Mouse (Mus musculus) heart, embryonic 12.5 days (tissue): ENCODE measurements around the gene Eri3. TPM values are rescaled to one million over a fixed set of nuclear protein-coding genes. Genes with fewer than 3 reads are reported as not detected.

Experiments
- ATAC-seq: fragments of 200-750 bp; cut with Nextera tagmentation; 2 replicates; pipeline ENCODE4 v1.8.0; 2017; ENCODE audit warnings: moderate TSS enrichment, moderate library complexity; ENCODE audit not compliant: insufficient number of reproducible peaks, low FRiP score
- H3K27ac ChIP-seq: fragments of 300-500 bp; sonication (generic); 2 replicates; pipeline ENCODE4 v1.5.1; 2016; ENCODE audit warnings: mild to moderate bottlenecking, moderate library complexity; ENCODE audit not compliant: poor library complexity, severe bottlenecking
- H3K27me3 ChIP-seq: fragments of 300-500 bp; sonication (generic); replicated peaks from 2 replicates; pipeline ENCODE4 v1.6.1; 2016; ENCODE audit warnings: mild to moderate bottlenecking, moderate library complexity
- H3K36me3 ChIP-seq: fragments of 300-500 bp; sonication (generic); 2 replicates; pipeline ENCODE4 v1.6.1; 2016; ENCODE audit warnings: mild to moderate bottlenecking, moderate library complexity
- H3K4me1 ChIP-seq: fragments of 300-500 bp; sonication (generic); replicated peaks from 2 replicates; pipeline ENCODE4 v1.6.1; 2016; ENCODE audit warnings: mild to moderate bottlenecking
- H3K4me2 ChIP-seq: fragments of 300-500 bp; sonication (generic); 2 replicates; pipeline ENCODE4 v1.6.1; 2016; ENCODE audit warnings: mild to moderate bottlenecking, moderate library complexity
- H3K4me3 ChIP-seq: fragments of 300-500 bp; sonication (generic); 2 replicates; pipeline ENCODE4 v1.5.1; 2016; ENCODE audit warnings: mild to moderate bottlenecking
- H3K9ac ChIP-seq: fragments of 300-500 bp; sonication (generic); 2 replicates; pipeline ENCODE4 v1.6.1; 2016; ENCODE audit warnings: mild to moderate bottlenecking, moderate library complexity
- H3K9me3 ChIP-seq: fragments of 300-500 bp; sonication (generic); replicated peaks from 2 replicates; pipeline ENCODE4 v1.6.1; 2016; ENCODE audit warnings: mild to moderate bottlenecking, moderate library complexity
- WGBS: fragments of 180-500 bp; shearing (Covaris S2); methylation state at CpG from one replicate; pipeline ENCODE4 v1.1.7; 2016; 5-methylcytosine and 5-hydroxymethylcytosine counted together
- polyA plus RNA-seq: library from polyadenylated mRNA; unstranded; fragments of >200 nt; fragmentation: Nextera tagmentation; extraction: Ambion mirVana; gene quantifications from 2 replicates; pipeline ENCODE4 v1.2.1, GENCODE M21; 2016

Eri3 gene
- polyA plus RNA-seq, 1 experiment from 2014 or later: 119 TPM

DNA sequence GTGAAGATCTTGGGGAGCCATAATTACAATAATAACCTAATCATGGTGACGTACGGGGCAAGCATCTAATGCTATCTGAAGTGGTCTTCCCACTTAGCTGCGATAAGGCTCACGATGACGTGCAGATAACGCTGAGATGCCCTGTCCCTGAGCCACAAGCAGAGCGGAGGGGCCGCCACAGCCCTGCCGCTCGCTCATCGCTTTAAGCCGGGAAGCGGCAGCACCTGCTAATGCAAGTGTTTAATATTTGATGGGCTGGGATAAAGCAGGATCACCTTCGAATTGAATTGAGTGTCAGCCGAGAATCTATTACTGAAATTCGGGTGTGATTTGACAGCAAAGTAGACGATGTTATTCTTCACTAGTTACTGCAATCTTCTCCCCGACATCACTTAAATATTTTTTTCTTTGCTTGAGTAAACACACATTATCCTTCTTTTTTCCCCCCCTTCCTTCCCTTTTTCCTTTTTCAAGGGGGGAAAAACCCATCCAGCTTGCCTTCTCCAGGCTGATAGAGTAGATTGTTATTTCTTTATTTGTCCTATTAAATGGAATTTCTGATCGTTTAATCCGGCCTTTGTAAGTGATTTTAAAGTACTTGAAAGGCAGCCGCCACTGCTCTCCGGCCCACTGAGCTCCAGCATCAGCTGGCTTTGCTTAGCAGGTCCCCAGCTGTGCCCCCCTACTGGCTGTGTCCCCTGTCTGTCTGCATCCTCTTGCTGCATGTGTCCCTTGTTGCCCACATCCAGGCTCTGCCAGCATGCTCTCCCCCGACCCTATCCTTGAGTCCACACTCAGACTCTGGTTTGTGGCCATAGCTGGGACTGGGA is 97.0 kb downstream of the Eri3 start:
- H3K9me3 ChIP-seq: no peaks in the 10 kb centered on the region
- H3K27me3 ChIP-seq: no peaks in the 10 kb centered on the region
- H3K9ac ChIP-seq: peak overlapping the region; percentile 2; the same call in 1 of the 2 replicates
- H3K4me1 ChIP-seq: peaks cover 48% of the 10 kb centered on the region
- H3K4me2 ChIP-seq: no peak overlapping the region
- WGBS: 54% methylated on average over 23 of the region's 23 CpGs
- no peak overlapping the region for H3K4me3 ChIP-seq
- no peak overlapping the region for H3K27ac ChIP-seq
- peaks cover 15% of the 10 kb centered on the region for H3K36me3 ChIP-seq
- ATAC-seq: no peak

DNA sequence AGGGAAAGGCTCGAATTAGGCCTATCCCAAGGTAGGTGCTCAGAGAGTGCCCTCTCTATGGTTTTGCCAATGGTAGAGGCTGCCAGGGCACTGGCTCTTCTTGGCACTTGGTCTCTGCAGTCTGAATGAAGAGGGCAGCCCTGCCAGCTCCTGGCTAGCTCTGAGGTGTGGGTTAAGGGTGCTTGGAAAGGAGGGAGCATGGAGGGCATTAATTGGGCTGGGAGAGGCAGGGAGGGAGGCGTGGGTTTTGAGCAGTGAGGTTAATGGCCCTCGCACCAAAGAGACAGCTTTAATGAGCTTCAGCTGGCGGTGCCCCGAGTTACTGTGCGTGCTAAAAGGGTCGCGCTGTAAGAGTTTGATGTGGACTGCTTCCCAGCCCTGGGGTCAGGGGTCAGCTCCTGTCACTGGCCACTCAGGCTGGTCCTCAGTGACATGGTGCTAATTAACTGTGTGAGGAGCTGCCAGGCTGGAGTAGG is 101.5 kb downstream of the Eri3 start:
- Histone ChIP-seq H3K9ac (no peak overlapping the region), H3K4me2 (no peak overlapping the region), H3K36me3 (peaks cover 12% of the 10 kb centered on the region; the same call in 1 of the 2 replicates), H3K9me3 (no peaks in the 10 kb centered on the region), H3K4me3 (no peak overlapping the region), H3K4me1 (peaks cover 50% of the 10 kb centered on the region), H3K27ac (no peak overlapping the region), H3K27me3 (no peaks in the 10 kb centered on the region)
- 57% methylated on average over 8 of the region's 8 CpGs for WGBS
- ATAC-seq: no peak

DNA sequence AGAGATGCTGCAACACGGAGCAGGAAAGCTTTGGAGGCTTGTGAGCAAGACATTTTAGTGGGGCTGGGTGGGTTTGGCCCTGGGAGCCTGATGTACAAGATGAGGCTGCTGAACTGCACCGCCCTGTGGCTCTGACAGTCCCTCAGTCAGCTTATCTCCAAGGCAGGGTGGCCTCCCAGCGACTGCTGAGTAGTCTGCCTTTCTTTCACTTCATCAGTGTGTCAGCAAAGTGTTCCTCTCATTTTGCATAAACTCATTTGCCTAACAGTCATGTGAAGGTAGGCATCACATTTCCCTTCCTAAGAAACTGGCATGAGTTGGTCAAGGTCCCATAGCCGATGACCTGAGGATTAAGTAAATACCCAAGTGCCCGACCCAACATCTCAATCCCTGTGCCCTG is 102.6 kb downstream of the Eri3 start:
- Histone ChIP-seq H3K27me3 (no peaks in the 10 kb centered on the region), H3K4me1 (peaks cover 41% of the 10 kb centered on the region), H3K4me2 (no peak overlapping the region), H3K36me3 (peaks cover 12% of the 10 kb centered on the region; the same call in 1 of the 2 replicates), H3K4me3 (no peak overlapping the region), H3K9ac (no peak overlapping the region), H3K27ac (no peak overlapping the region), H3K9me3 (no peaks in the 10 kb centered on the region)
- no peak for ATAC-seq
- WGBS: 43% methylated on average over 5 of the region's 5 CpGs

DNA sequence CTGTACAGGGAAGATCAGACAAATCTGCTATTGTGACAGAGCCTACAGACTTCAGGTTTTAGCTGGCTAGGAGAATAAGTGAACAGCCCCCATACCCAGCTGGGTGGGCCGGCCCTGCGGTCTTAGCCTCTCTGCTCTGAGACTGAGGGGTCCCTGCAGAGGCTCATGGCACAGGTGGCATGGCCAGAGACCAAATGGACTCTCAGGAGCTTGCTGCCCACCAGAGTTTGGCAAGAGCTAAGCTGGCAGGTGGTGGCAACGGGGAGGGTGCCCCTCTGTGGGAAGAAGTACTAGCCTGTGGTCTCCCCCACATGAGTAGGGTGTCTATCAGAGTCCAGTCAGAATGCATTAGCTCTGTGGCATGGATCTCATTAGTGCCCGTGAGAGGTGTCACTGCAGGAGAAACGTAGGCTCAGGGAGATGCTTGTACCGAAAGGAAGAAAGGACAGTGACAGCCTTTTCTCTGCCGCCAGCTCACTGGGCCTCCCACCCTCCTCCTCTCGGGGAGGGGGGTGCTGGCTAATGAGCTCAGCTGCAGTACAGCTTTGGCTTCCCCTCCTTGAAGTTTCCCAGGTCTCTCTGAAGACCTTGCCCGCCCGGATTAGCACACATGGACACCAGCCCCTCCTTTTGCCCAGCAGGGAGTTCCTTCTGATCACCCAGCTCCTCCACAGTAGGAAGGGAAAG is 104.0 kb downstream of the Eri3 start:
- Histone ChIP-seq H3K9ac (no peak overlapping the region), H3K36me3 (peaks cover 17% of the 10 kb centered on the region; the same call in 1 of the 2 replicates), H3K4me3 (no peak overlapping the region), H3K27ac (no peak overlapping the region), H3K9me3 (no peaks in the 10 kb centered on the region), H3K4me1 (peaks cover 44% of the 10 kb centered on the region), H3K27me3 (no peaks in the 10 kb centered on the region), H3K4me2 (no peak overlapping the region)
- no peak for ATAC-seq
- 31% methylated on average over 10 of the region's 10 CpGs for WGBS

DNA sequence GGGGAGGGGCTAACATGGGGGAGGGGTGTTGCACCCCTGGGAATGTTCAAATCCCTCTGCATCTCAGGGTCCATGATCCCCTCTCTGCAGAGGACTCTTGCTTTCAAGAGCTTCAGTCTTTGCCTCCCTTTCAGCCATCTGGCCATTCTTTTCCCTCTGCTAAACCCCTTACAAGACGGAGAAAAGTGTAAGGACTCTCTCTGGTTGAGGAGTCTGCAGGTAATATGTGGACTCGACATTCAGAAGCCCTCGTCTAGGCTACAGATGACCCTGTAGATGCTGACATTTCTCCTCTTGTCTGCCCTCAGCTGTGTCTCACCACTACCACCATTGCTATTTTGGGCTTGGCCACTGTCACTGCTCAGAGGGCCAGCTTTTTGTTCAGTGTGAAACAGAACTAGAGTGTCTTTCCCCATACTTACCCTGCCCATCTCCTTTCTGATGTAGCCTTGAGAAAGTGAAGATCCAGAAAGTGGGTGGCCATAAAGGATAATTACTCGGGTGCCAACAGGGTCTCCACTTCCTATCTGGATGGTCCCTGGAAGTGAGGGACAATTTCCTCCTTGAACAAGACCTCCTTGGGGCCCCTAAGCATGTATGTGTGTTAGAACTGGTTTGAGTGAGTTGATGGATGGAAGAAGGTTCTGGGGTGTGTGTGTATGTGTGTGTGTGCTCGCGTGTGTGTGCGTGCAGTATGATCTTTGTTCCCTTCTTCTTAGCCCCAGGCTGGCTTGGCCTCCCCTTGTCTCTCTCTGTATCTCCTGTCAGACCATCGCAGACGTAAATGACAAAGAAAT is 104.7 kb downstream of the Eri3 start:
- Histone ChIP-seq H3K4me1 (peaks cover 43% of the 10 kb centered on the region), H3K4me3 (no peak overlapping the region), H3K27me3 (no peaks in the 10 kb centered on the region), H3K9me3 (no peaks in the 10 kb centered on the region), H3K4me2 (no peak overlapping the region), H3K9ac (no peak overlapping the region), H3K27ac (no peak overlapping the region), H3K36me3 (peaks cover 13% of the 10 kb centered on the region; the same call in 1 of the 2 replicates)
- no peak for ATAC-seq
- WGBS: 40% methylated on average over 9 of the region's 9 CpGs

DNA sequence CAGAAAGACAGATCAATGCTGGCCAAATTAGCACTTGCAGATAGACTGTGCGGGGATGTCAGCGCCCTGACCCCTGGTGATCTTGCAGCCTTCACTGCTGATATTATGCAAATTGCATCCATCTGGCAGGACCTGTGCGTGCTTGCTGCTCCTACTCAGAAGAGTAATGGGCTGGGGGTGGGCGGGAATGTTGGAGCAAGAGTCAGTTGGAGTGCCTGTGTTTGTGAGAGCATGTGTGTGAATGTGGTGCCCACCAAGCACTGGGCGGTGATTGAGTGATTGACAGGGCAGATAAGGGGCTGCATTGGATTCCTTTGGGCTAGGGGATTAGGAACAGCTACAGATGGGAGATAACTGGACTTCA is 105.3 kb downstream of the Eri3 start:
- Histone ChIP-seq H3K27ac (no peak overlapping the region), H3K9ac (no peak overlapping the region), H3K9me3 (no peaks in the 10 kb centered on the region), H3K4me3 (no peak overlapping the region), H3K4me1 (peaks cover 43% of the 10 kb centered on the region), H3K36me3 (peaks cover 10% of the 10 kb centered on the region; the same call in 1 of the 2 replicates), H3K4me2 (no peak overlapping the region), H3K27me3 (no peaks in the 10 kb centered on the region)
- 24% methylated on average over 5 of the region's 5 CpGs for WGBS
- no peak for ATAC-seq

DNA sequence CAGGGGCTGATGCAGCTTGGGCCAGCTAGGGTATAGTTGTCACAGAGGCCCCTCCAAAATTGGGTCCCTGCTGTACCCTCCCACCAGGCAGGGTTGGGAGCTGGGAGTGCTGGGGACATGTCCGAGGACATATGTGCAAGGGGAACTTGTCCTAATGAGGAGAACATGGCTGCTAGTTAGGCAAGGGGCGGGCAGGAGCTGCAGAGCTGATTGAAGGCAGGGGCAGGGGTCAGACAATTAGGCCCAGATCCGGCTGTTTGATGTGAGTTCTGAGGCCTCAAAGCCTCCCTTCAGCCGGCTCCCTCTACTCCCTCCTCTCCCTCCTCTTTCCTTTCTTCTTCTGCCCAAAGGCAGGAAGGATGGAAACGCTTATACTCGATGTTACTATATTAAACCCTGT is 106.8 kb downstream of the Eri3 start:
- H3K36me3 ChIP-seq: peaks cover 21% of the 10 kb centered on the region
- H3K4me1 ChIP-seq: peaks cover 35% of the 10 kb centered on the region
- H3K4me3 ChIP-seq: no peak overlapping the region
- no peak for ATAC-seq
- H3K27ac ChIP-seq: no peak overlapping the region
- no peaks in the 10 kb centered on the region for H3K9me3 ChIP-seq
- 68% methylated on average over 6 of the region's 6 CpGs for WGBS
- H3K4me2 ChIP-seq: no peak overlapping the region
- H3K27me3 ChIP-seq: no peaks in the 10 kb centered on the region
- H3K9ac ChIP-seq: no peak overlapping the region

DNA sequence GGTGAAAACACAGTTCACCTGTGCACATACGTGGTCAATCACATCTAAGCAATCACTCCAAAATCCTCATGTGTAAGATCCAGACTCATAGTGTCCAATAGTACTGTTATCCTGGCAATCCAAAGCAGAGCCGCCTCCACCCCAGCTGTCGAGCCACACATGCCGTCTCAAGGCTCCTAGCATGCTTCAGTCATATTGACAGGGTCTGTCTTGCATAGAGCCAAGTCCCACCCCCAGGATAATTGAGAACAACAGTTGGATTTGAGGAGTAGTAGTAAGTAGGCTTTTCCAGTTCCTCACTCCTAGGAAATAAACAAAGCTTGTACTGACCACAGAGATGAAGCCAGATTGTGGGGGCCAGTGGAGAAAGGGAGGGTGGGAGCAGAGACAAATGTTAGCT is 107.5 kb downstream of the Eri3 start:
- Histone ChIP-seq H3K27me3 (no peaks in the 10 kb centered on the region), H3K4me3 (no peak overlapping the region), H3K9ac (no peak overlapping the region), H3K4me2 (no peak overlapping the region), H3K36me3 (peaks cover 21% of the 10 kb centered on the region), H3K9me3 (no peaks in the 10 kb centered on the region), H3K4me1 (peaks cover 28% of the 10 kb centered on the region), H3K27ac (no peak overlapping the region)
- ATAC-seq: no peak
- WGBS: 82% methylated on average over 4 of the region's 4 CpGs

DNA sequence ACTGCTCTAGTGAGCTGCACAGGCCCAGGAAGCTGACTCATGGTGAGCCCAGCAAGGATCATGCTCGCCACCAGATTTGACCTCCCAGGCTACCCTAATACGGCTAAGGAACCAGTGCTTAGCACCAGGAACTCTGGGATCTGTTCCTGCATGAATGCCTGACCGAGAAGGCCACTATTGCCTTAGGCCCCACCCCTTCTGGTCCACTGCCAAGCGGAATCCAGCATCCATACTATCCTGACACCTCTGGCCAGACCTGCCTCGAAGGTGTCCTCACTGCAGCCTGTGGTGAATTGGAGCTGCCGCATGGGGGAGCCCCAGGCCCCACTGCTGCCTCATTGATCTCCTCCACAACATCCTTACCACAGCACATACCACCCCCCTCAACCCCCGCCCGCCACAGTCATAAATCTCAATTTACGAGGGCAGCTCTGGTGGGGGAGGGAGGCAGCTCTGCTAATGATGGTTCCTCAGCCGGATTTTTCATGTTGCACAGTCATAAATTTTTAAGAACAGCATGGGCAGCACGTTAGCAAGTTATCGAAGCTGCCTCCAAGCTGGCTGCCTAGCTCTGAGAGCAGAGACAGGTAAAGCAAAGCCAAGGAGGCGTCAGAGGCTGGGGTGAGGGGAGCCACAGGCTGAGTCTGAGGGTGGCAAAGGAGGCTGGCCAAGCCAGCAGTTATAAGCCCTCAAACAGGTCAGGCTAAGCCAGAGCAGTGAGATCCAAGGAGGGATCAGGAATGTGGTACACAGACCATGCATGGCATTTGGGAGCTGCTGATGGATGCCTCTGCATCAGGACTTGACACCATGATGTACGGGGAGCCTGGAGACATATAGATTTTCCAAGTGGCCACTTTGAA is 108.6 kb downstream of the Eri3 start:
- ATAC-seq: peak; percentile 7; the same call in 1 of the 2 replicates
- whole genome bisulfite sequencing: 67% methylated on average over 14 of the region's 14 CpGs
- H3K9me3 ChIP-seq: no peaks in the 10 kb centered on the region
- H3K27me3 ChIP-seq: no peaks in the 10 kb centered on the region
- no peak overlapping the region for H3K4me3 ChIP-seq
- peaks cover 21% of the 10 kb centered on the region for H3K36me3 ChIP-seq
- no peak overlapping the region for H3K4me2 ChIP-seq
- H3K4me1 ChIP-seq: peaks cover 25% of the 10 kb centered on the region
- no peak overlapping the region for H3K27ac ChIP-seq
- no peak overlapping the region for H3K9ac ChIP-seq

DNA sequence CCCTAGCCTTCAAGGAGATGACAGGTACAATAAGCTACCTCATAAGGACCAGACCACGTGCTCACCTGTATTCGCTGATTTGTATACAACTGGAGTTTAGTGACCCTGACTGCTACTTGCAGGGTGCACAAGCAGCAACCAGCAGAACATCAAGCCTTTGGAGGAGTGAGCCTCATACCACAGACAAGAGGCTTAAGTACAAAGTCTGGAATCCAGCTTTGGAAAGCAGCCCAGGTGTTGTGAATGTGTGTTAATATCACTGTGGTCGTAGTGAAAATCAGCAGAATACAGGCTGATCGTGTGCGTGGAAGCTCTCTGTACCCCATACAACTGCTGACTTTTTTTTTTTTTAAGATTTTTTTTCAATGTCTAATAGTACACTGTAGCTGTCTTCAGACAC is 109.8 kb downstream of the Eri3 start:
- Histone ChIP-seq H3K9me3 (no peaks in the 10 kb centered on the region), H3K4me1 (peaks cover 13% of the 10 kb centered on the region), H3K9ac (no peak overlapping the region), H3K27ac (no peak overlapping the region), H3K27me3 (no peaks in the 10 kb centered on the region), H3K4me2 (no peak overlapping the region), H3K36me3 (peaks cover 21% of the 10 kb centered on the region), H3K4me3 (no peak overlapping the region)
- ATAC-seq: no peak
- WGBS: 89% methylated on average over 5 of the region's 5 CpGs
